Mouse (Mus musculus) heart, adult 11 months (tissue): Measurements from ENCODE around the gene Degs2.

Experiments
- DNase-seq: peaks from one replicate; pipeline ENCODE4 v3.0.0; 2022

The Degs2 gene

GRCm38 (mm10) chr12:108651053-108651660 is 51.0 kb downstream of the Degs2 start:
- DNase-seq = peak; percentile 93

GRCm38 (mm10) chr12:108647784-108648183 is 54.3 kb downstream of the Degs2 start:
- no peak for DNase-seq

GRCm38 (mm10) chr12:108646234-108646633 is 55.9 kb downstream of the Degs2 start:
- DNase-seq = no peak

- DNase-seq = no peak
These were observed 60.1 kb downstream of the Degs2 start for GRCm38 (mm10) chr12:108642019-108642418.

- DNase-seq = no peak
These were observed 63.0 kb downstream of the Degs2 start for GRCm38 (mm10) chr12:108639126-108639525.

- no peak for DNase-seq
These were observed 64.7 kb downstream of the Degs2 start for GRCm38 (mm10) chr12:108637440-108637839.

GRCm38 (mm10) chr12:108635501-108635900 is 66.6 kb downstream of the Degs2 start:
- DNase-seq = no peak

GRCm38 (mm10) chr12:108634031-108634430 is 68.1 kb downstream of the Degs2 start:
- no peak for DNase-seq

- no peak for DNase-seq
These were observed 69.6 kb downstream of the Degs2 start for GRCm38 (mm10) chr12:108632501-108632900.

- no peak for DNase-seq
These were observed 71.1 kb downstream of the Degs2 start for GRCm38 (mm10) chr12:108630741-108631688.

- no peak for DNase-seq
These were observed 72.6 kb downstream of the Degs2 start for GRCm38 (mm10) chr12:108629556-108629955.
